ENCODE assay signal across 9 mouse cellular contexts in the genomic region with DNA sequence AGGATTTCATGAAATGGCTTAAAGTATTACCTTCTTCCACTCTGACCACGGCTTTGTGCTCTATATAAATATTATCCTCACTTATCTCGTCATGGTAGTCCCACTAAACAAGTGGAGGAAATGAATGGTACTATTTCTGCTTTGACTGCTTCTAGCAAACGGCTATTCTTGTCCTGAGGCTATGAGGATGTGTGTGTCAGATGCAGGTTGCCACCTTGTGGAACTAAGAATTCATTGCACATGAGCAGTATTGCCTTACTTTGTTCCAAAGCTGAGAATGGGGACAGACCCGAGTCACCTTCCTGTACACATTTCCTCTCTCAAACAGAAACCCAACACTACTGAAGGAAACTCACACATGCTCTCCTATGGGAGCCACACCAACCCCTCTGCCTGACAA.
DNase-seq lines count a peak whose midpoint lies in the region; ATAC-seq lines count a peak whose summit lies in the region.
"Had no signal": no experiment of that assay in that cellular context is flagged by ENCODE, and none has a peak within 500 bp of the region (broad histone marks: within the 10 kb centered on the region; RNA-seq: fewer than 3 reads in every experiment).

No protein-coding gene starts in this region.

- H3K4me2 ChIP-seq in neural tube, embryonic 11.5 days (ENCODE audit: low read depth), result no peak overlapping the region
- H3K4me2 ChIP-seq in hindbrain, embryonic 16.5 days (ENCODE audit: low read length), result no peak overlapping the region
- H3K4me2 ChIP-seq: heart, embryonic 15.5 days had no signal

- peak; percentile 66; the same call in 1 of the 2 replicates for ATAC-seq in neural tube, embryonic 11.5 days (ENCODE audit: insufficient read depth, low FRiP score, low TSS enrichment)
- peak; percentile 85 for ATAC-seq in hindbrain, embryonic 16.5 days
- peak; percentile 98 for ATAC-seq in megakaryocyte progenitor cell, adult 5-6 weeks (replicated peaks; ENCODE audit: poor library complexity)

- no peak overlapping the region for H3K27ac ChIP-seq in neural tube, embryonic 11.5 days (ENCODE audit: low read depth, low read length)
- H3K27ac ChIP-seq in hindbrain, embryonic 16.5 days (ENCODE audit: low read depth, low read length), result no peak overlapping the region
- H3K27ac ChIP-seq: heart, embryonic 15.5 days had no signal

- DNase-seq in adrenal gland, postnatal 14 days, result peak; percentile 31
- DNase-seq in adrenal gland, adult 18-20 months (ENCODE audit: low spot score in 2 of 2), result no peak
- DNase-seq in neural tube, embryonic 11.5 days (ENCODE audit: low spot score), result no peak
- no peak for DNase-seq in neural tube, embryonic 10.5 days (ENCODE audit: extremely low spot score, low spot score)
- DNase-seq in cerebellum, postnatal 25 days, result peak; percentile 15 to 40
- no peak for DNase-seq in ovary, postnatal 36 days (ENCODE audit: low spot score)

- no peaks in the 10 kb centered on the region for H3K4me1 ChIP-seq in neural tube, embryonic 11.5 days (ENCODE audit: control insufficient read depth, insufficient read depth, low read length)
- H3K4me1 ChIP-seq in hindbrain, embryonic 16.5 days (ENCODE audit: control insufficient read depth, insufficient read depth, low read depth, low read length), result no peaks in the 10 kb centered on the region
- H3K4me1 ChIP-seq: heart, embryonic 15.5 days had no signal

- H3K9me3 ChIP-seq in neural tube, embryonic 11.5 days (ENCODE audit: control insufficient read depth, low read length), result no peaks in the 10 kb centered on the region
- H3K9me3 ChIP-seq in hindbrain, embryonic 16.5 days (ENCODE audit: control insufficient read depth, low read length), result no peaks in the 10 kb centered on the region
- H3K9me3 ChIP-seq: heart, embryonic 15.5 days had no signal

- no peaks in the 10 kb centered on the region for H3K27me3 ChIP-seq in neural tube, embryonic 11.5 days (ENCODE audit: control insufficient read depth, insufficient read depth, low read length)
- H3K27me3 ChIP-seq in hindbrain, embryonic 16.5 days (replicated peaks; ENCODE audit: control insufficient read depth, insufficient read depth, low read length), result no peaks in the 10 kb centered on the region

- H3K9ac ChIP-seq in neural tube, embryonic 11.5 days (ENCODE audit: low read length), result no peak overlapping the region
- no peak overlapping the region for H3K9ac ChIP-seq in hindbrain, embryonic 16.5 days (ENCODE audit: low read depth, low read length)
- H3K9ac ChIP-seq: heart, embryonic 15.5 days had no signal

- no peaks in the 10 kb centered on the region for H3K36me3 ChIP-seq in neural tube, embryonic 11.5 days (ENCODE audit: control insufficient read depth, insufficient read depth, low read length)
- no peaks in the 10 kb centered on the region for H3K36me3 ChIP-seq in hindbrain, embryonic 16.5 days (ENCODE audit: control insufficient read depth, insufficient read depth, low read length)
- H3K36me3 ChIP-seq: heart, embryonic 15.5 days had no signal

- H3K4me3 ChIP-seq in neural tube, embryonic 11.5 days (ENCODE audit: low read depth, low read length), result no peak overlapping the region
- no peak overlapping the region for H3K4me3 ChIP-seq in hindbrain, embryonic 16.5 days (ENCODE audit: low read length)
- H3K4me3 ChIP-seq: heart, embryonic 15.5 days had no signal

- WGBS in neural tube, embryonic 11.5 days, result 15% methylated on average over 4 of the region's 4 CpGs
- WGBS in hindbrain, embryonic 16.5 days, result 11% methylated on average over 4 of the region's 4 CpGs

Comparison
In these comparisons a context has a peak if more than half of its experiments do, and no peak if none do; other contexts are left out.
1. DNase-seq: peak in adrenal gland, postnatal 14 days (single experiment) and cerebellum, postnatal 25 days (2 of 2); none in adrenal gland, adult 18-20 months (0 of 2), neural tube, embryonic 11.5 days (single experiment), neural tube, embryonic 10.5 days (single experiment) and ovary, postnatal 36 days (single experiment).
2. Peak in every context shown above with its lines, with median percentiles within 50 percentile points of each other: ATAC-seq.